Mouse (Mus musculus) lung, adult 2 months (tissue): ENCODE measurements around the gene Il31.

Experiments
- CTCF ChIP-seq: fragments of 200-500 bp; IDR thresholded peaks from 2 replicates; pipeline ENCODE4 v1.5.1; 2011; ENCODE audit warnings: mild to moderate bottlenecking, low read length, control low read depth; ENCODE audit not compliant: insufficient read depth
- POLR2A ChIP-seq: fragments of 200-500 bp; IDR thresholded peaks from 2 replicates; pipeline ENCODE4 v1.6.1; 2011; ENCODE audit warnings: low read depth, mild to moderate bottlenecking, control low read depth, low read length, borderline replicate concordance; ENCODE audit errors: extremely low read depth

- no peak for TF ChIP-seq POLR2A
- no peak for TF ChIP-seq CTCF
Observed at GRCm38 (mm10) chr5:123432305-123432874, 56.9 kb downstream of the Il31 start.
